Mouse (Mus musculus): ENCODE results near the gene Elobl.

Elobl gene

GRCm38 (mm10) chr11:88966881-88967361 is at the start of gene Elobl:
TSS of gene Elobl (minus strand) at chr11:88966931.
- in situ Hi-C loops (cut with MseI, MboI): no loop called here

- in situ Hi-C loops (cut with MseI, MboI): no loop called here
Observed at GRCm38 (mm10) chr11:89012241-89012640, 45.5 kb upstream of the Elobl start.

- in situ Hi-C loops (cut with MseI, MboI): no loop called here
Observed at GRCm38 (mm10) chr11:89009496-89009895, 42.8 kb upstream of the Elobl start.

- in situ Hi-C loops (cut with MseI, MboI): no loop called here
Observed at GRCm38 (mm10) chr11:89009066-89009465, 42.3 kb upstream of the Elobl start.

GRCm38 (mm10) chr11:89007582-89007981 is 40.9 kb upstream of the Elobl start:
- in situ Hi-C loops (cut with MseI, MboI): no loop called here

- in situ Hi-C loops (cut with MseI, MboI): no loop called here
Observed at GRCm38 (mm10) chr11:89006404-89006803, 39.7 kb upstream of the Elobl start.

GRCm38 (mm10) chr11:89005473-89005872 is 38.7 kb upstream of the Elobl start:
- in situ Hi-C loops (cut with MseI, MboI): no loop called here

- in situ Hi-C loops (cut with MseI, MboI): no loop called here
Observed at GRCm38 (mm10) chr11:89003726-89004125, 37.0 kb upstream of the Elobl start.

- in situ Hi-C loops (cut with MseI, MboI): no loop called here
Observed at GRCm38 (mm10) chr11:89003078-89003477, 36.3 kb upstream of the Elobl start.

- in situ Hi-C loops (cut with MseI, MboI): no loop called here
Observed at GRCm38 (mm10) chr11:89002621-89003020, 35.9 kb upstream of the Elobl start.

- in situ Hi-C loops (cut with MseI, MboI): no loop called here
Observed at GRCm38 (mm10) chr11:89002068-89002467, 35.3 kb upstream of the Elobl start.

GRCm38 (mm10) chr11:89001569-89001968 is 34.8 kb upstream of the Elobl start:
- in situ Hi-C loops (cut with MseI, MboI): no loop called here

- in situ Hi-C loops (cut with MseI, MboI): no loop called here
Observed at GRCm38 (mm10) chr11:89000527-89000819, 33.7 kb upstream of the Elobl start.

- in situ Hi-C loops (cut with MseI, MboI): loop anchor here in 1 of 2 experiments (10.0 kb wide), 1 partner anchor 1915 kb away; no protein-coding TSS in a partner anchor
Observed at GRCm38 (mm10) chr11:88999723-89000526, 33.2 kb upstream of the Elobl start.

- in situ Hi-C loops (cut with MseI, MboI): loop anchor here in 1 of 2 experiments (10.0 kb wide), 1 partner anchor 1916 kb away; no protein-coding TSS in a partner anchor
Observed at GRCm38 (mm10) chr11:88998974-88999722, 32.4 kb upstream of the Elobl start, which contains the start of gene Trim25. TSS of gene Trim25 (plus strand) at chr11:88999376.

GRCm38 (mm10) chr11:88998406-88998805 is 31.7 kb upstream of the Elobl start:
- in situ Hi-C loops (cut with MseI, MboI): loop anchor here in 1 of 2 experiments (10.0 kb wide), 1 partner anchor 1916 kb away; no protein-coding TSS in a partner anchor

- in situ Hi-C loops (cut with MseI, MboI): loop anchor here in 1 of 2 experiments (10.0 kb wide), 1 partner anchor 1917 kb away; no protein-coding TSS in a partner anchor
Observed at GRCm38 (mm10) chr11:88997343-88997742, 30.6 kb upstream of the Elobl start.

GRCm38 (mm10) chr11:88996427-88996826 is 29.7 kb upstream of the Elobl start:
- in situ Hi-C loops (cut with MseI, MboI): loop anchor here in 1 of 2 experiments (10.0 kb wide), 1 partner anchor 1918 kb away; no protein-coding TSS in a partner anchor

- in situ Hi-C loops (cut with MseI, MboI): loop anchor here in 1 of 2 experiments (10.0 kb wide), 1 partner anchor 1919 kb away; no protein-coding TSS in a partner anchor
Observed at GRCm38 (mm10) chr11:88995616-88996015, 28.9 kb upstream of the Elobl start.

- in situ Hi-C loops (cut with MseI, MboI): loop anchor here (5.0 to 10.0 kb wide), 3 partner anchors 38 to 1920 kb away; no protein-coding TSS in a partner anchor
Observed at GRCm38 (mm10) chr11:88994492-88994891, 27.8 kb upstream of the Elobl start.

- in situ Hi-C loops (cut with MseI, MboI): loop anchor here (5.0 to 10.0 kb wide), 3 partner anchors 39 to 1921 kb away; no protein-coding TSS in a partner anchor
Observed at GRCm38 (mm10) chr11:88993625-88994024, 26.9 kb upstream of the Elobl start.

- in situ Hi-C loops (cut with MseI, MboI): loop anchor here (5.0 to 10.0 kb wide), 3 partner anchors 39 to 1922 kb away; no protein-coding TSS in a partner anchor
Observed at GRCm38 (mm10) chr11:88993186-88993585, 26.5 kb upstream of the Elobl start.

Data from mouse trophoblast stem cell (cell line).